Mouse (Mus musculus): ENCODE measurements around the gene Olfr78.
A peak's percentile ranks its signal among the peaks of the same experiment; 100 is the strongest.

Olfr78 gene

DNA sequence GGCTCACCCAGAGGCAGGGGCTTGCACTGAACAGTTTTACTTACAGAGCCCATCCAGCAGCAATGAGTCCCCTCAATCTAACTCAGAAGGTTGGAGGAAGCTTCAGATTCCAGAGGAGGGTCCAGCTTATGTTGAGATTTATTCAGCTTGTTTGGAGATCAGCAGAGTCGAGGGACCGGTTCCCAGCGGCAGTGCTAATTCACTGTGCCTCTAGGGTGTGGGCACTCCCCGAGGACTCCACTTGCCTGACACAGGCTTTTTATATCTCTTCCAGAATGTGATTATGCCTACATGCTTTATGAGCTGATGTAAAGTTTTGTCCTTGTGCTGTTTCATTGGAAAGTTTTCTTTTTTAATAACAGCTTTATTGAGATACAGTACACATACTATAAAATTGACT lies at the start of gene Olfr78, which contains the start of gene Olfr560:
Olfr78 (minus strand) TSS at position 206 of the 400 bp plus-strand sequence.
Olfr560 (minus strand) TSS at position 101 of the 400 bp plus-strand sequence.
- DNase-seq, result no peak

DNA sequence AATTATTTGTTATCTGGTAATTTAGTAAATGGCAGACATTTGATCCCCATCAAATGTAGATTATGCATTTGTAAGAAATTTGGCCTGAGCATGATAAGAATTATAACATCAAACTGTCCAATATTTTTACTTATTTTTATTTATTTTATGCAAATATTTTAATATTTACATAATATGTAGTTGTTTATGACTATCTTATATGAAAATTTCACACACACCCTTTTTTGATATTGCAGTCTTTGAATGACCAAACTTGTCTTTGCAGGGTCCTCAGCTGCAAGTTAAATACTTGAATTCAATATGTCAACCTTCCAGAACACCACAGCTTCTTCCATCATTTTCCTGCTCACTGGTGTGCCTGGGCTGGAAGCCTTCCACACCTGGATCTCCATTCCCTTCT lies 43.9 kb upstream of the Olfr78 start, which contains the start of gene Olfr564:
Olfr564 (plus strand) TSS at position 301 of the 400 bp plus-strand sequence.
- no peak for DNase-seq

DNA sequence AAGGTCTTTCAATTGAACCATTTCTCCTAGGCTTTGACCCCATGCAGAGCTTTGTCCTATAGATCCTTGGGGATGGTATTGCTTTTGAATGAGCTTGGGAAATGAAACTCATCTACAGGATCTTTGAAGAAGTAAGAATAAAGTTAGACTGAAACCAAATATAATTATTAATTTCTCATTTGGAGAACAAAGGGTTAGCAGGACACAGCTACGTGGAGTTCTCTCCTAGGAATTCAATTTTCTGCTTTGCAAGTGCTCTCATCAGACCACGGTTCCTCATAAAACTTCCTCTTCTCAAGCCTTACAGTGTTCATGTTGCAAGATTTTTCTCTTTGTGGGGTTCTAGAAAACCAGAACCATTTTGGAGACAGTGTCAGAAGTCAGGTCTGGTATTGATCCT lies 11.7 kb upstream of the Olfr78 start, which contains the start of gene Olfr561:
Olfr561 (plus strand) TSS at position 301 of the 400 bp plus-strand sequence.
- DNase-seq, result no peak

DNA sequence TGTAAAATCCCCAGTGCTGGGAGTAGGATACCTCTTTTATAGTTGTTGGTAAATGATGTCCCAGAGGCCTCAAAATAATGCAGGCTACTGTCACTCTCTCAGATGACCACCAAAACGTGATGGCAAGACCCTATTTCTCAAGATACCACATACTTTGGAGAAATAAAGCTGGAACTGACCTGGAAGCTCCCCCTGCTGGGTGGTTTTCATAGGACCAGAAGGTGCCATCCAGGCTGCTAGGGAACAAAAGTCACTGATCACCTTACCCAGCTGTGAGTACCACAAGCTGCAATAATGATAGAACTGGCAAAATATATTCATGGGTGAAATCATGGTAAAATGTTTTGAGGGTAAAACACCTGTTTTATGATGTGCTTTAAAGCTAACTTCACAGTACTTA lies 7.2 kb downstream of the Olfr78 start:
- peak; percentile 12 to 17 for DNase-seq

DNA sequence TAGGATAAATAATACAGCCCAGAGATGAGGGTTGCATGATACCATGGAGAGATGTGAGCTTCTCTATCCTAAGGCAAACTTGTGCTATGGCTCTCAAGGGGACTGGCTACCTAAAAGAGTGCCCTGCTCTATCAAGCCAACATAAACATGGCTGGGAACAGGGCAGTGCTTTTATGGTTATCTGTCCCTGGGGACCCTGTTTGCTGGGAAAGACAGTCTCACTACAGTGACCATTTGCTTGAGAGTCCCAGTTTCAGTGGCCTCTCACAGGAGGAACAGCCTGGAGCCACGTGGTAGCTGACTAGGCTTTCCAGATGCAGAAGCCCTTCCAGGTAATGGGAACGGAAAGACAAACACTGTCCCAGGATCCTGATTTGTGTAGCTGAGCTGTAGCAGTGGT lies 21.6 kb downstream of the Olfr78 start:
- DNase-seq, result no peak

DNA sequence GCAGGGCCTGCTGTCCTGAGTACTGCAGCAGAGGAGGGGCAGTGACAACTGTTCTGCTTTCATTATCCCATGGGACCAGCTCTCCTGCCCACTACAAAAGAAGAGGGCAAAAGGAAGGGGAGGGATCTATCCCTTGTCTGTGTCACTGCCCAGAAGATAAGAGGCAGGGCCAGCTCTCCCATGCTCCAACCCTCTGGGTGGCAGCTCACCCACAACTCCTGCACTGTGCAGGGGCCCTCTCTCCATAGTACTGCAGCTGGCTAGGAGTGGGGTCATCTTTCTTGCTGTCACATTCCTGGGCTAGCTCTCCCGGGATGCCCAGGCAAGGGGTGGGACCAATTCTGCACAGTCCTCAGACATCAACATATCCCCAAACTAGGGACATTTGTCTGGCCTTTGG lies 25.5 kb downstream of the Olfr78 start:
- no peak for DNase-seq

DNA sequence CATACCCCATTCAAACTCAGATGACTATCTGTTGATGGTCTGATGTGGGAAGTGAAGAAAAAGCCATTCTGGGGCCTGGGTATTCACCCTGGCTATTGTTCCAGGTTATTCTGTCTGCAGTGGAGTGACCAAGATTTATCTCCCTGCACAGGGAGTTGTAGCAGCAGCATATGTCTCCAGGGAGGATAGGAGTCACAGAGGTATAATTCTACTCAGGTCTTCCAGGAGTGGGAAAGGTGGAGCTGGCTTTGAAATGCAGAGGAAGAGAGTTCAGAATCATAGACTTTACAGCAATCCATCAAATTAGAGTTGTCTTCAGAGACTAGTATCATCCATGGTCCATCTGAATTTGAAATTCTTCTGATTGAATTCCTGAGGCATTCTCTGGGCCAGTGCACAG lies 31.9 kb downstream of the Olfr78 start, which contains the start of gene Olfr559:
Olfr559 (minus strand) TSS at position 101 of the 400 bp plus-strand sequence.
- no peak for DNase-seq

DNA sequence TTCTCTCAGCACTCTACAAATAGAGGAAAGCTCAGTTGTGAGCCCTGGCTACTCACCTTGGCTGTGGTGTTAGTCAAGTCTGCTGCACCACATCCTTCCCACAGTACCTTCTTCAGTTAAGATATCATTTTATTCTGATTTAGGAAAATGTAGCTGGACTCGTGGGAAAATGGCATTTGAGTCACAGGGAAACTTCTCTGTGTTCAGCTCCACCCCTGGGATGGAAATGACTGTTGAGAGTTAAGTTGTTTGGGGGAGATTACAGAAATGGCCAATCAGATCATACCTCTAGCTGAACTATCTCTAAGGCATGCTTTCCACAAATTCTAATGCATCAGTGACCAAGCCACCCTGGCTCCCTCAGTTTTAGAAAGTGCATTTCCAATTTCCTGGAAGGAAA lies 40.3 kb downstream of the Olfr78 start, which contains the start of gene Olfr33:
Olfr33 (minus strand) TSS at position 101 of the 400 bp plus-strand sequence.
- no peak for DNase-seq

DNA sequence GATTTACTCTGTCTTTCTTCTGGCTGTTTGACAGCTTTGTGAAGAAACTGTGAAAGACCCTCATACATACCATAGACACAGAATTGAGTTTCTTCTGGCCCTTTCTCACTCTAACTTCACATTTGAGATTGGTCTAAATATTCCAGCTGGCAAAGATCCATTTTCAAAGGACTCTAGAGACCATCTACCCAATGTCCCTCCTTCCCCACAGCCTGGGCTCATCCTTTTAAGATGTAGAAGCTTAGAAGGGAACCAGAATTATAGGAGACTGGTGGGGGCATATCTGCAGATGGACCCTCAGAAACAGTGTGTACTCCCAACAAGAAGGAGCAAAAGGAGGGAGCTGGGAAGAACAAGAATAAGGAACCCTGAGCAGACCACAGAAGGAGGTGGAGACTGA lies 57.4 kb downstream of the Olfr78 start, which contains the start of gene Olfr558:
Olfr558 (plus strand) TSS at position 301 of the 400 bp plus-strand sequence.
- DNase-seq, result no peak

DNA sequence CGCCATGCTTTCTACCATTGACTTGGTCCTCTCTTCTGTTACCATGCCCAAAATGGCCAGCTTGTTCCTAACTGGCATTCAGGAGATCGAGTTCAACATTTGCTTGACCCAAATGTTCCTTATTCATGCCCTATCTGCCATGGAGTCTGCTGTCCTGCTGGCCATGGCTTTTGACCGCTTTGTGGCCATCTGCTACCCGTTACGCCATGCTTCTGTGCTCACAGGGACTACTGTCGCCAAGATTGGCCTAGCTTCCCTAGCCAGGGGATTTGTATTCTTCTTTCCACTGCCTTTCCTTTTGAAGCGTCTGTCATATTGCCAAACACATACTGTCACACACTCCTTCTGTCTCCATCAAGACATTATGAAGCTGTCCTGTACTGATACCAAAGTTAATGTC lies 60.8 kb downstream of the Olfr78 start:
- no peak for DNase-seq

DNA sequence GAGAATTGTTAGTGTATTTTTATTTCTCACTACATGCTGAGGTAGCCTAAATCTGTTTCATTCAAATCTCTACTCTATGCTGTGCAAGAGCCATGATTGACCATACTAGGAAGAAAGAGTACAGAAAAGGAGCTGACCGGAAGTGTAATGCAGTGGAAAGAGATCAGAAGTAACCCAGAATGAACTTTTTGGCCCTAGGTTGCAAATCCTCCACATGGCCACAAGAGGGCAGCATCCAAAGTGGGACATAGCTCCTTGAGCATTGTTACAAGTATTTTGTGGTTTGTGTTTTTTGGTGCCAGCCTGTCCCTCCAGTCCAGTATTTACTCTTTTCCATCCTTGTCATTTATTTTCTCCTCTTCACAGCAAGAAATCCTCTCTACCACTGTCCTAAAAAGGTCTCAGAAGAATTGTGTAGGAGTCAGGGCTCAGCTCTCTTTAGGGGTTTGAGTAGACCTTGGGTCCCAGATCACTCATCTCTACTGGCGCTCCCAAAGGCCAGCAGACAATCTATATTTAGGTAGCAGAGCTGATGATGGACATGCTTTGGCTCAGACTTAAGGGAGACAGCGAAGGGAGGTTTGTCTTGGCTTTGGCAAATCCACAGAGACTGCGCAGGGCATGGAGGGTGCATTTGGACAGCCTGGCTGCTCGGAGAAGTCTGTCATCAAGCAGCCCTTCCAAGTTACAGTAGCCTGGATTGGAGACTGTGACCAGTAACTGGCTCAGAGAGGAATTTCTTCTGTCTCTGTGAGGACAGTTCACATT lies 63.7 kb downstream of the Olfr78 start, which contains the start of gene Olfr557:
Olfr557 (plus strand) TSS at position 553 of the 768 bp plus-strand sequence.
- peak; percentile 35 to 39 for DNase-seq

Data from kidney, postnatal 4 days (tissue).